Mouse (Mus musculus) Patski (cell line): ENCODE data around the gene Olfr373. TPM values are rescaled to one million over a fixed set of nuclear protein-coding genes. Genes with fewer than 3 reads are reported as not detected.

Experiments
- ATAC-seq: fragments of 100-300 bp; one replicate; pipeline ENCODE4 v1.8.0; 2021
- CTCF ChIA-PET: fragments of 350-600 bp; sonication (Branson Sonifier 250); formaldehyde crosslinking; loops from one replicate; lab custom pipeline; 2022; ENCODE audit warnings: inconsistent platforms; lab: Charles Lee
- POLR2A ChIA-PET: fragments of 350-600 bp; sonication (Branson Sonifier 250); formaldehyde crosslinking; loops from one replicate; lab custom pipeline; 2022; ENCODE audit warnings: antibody characterized with exemption, inconsistent platforms; lab: Charles Lee
- DNase-seq: peaks from one replicate; pipeline ENCODE4 v3.0.0-alpha.2; 2011; ENCODE audit warnings: low read depth, low spot score
- H3K27me3 ChIP-seq: fragments of 371-371 bp; one replicate; pipeline ENCODE4 v1.5.1; 2021
- CTCF ChIP-seq: fragments of 100-300 bp; IDR thresholded peaks from one replicate; pipeline ENCODE4 v1.5.1; 2021
- in situ Hi-C: fragments of 300-500 bp; cut with MboI; formaldehyde crosslinking; loops from 3 replicates; pipeline ENCODE4 v1.11.1; 2018; ENCODE audit warnings: low pct_unique_long_range_greater_than_20kb, mixed read lengths
- polyA plus RNA-seq: library from polyadenylated mRNA; unstranded; gene quantifications from one replicate; pipeline ENCODE4 v1.2.3, GENCODE M21; 2021

Gene Olfr373
- polyA plus RNA-seq, 1 experiment from 2014 or later: 0.01 TPM

- no peak for TF ChIP-seq CTCF
- ChIA-PET CTCF (no interaction called here), POLR2A (interaction anchor here (5.5 kb wide), 1 partner anchor 8 kb away, joined by 30 read pairs; the partner anchor contains the start of gene Tpm4)
- ATAC-seq (no peak), DNase-seq (no peak)
- in situ Hi-C loops: loop anchor here (25.0 kb wide), 1 partner anchor 857 kb away; no protein-coding TSS in a partner anchor
- H3K27me3 ChIP-seq: no peaks in the 10 kb centered on the region
Observed at GRCm38 (mm10) chr8:72144345-72144975, 61.5 kb downstream of the Olfr373 start.

GRCm38 (mm10) chr8:72145511-72145910 is 62.5 kb downstream of the Olfr373 start:
- no peaks in the 10 kb centered on the region for H3K27me3 ChIP-seq
- DNase-seq: no peak
- CTCF ChIA-PET: interaction anchor here (1.3 kb wide), 1 partner anchor 10 kb away, joined by 7 read pairs; no protein-coding TSS in a partner anchor
- no peak for TF ChIP-seq CTCF
- peak; percentile 61 for ATAC-seq
- POLR2A ChIA-PET: interaction anchor here (0.5 to 5.5 kb wide), 2 partner anchors 9 to 419 kb away, joined by 7 to 30 read pairs; partner anchors contain the start of gene Tpm4
- in situ Hi-C loops: loop anchor here (25.0 kb wide), 1 partner anchor 858 kb away; no protein-coding TSS in a partner anchor

GRCm38 (mm10) chr8:72146056-72146455 is 63.1 kb downstream of the Olfr373 start:
- DNase-seq: no peak
- no peaks in the 10 kb centered on the region for H3K27me3 ChIP-seq
- in situ Hi-C loops: loop anchor here (25.0 kb wide), 1 partner anchor 859 kb away; no protein-coding TSS in a partner anchor
- TF ChIP-seq CTCF: no peak
- peak; percentile 42 for ATAC-seq
- POLR2A ChIA-PET: interaction anchor here (0.5 to 5.5 kb wide), 2 partner anchors 10 to 418 kb away, joined by 7 to 30 read pairs; partner anchors contain the start of gene Tpm4
- CTCF ChIA-PET: interaction anchor here (1.3 kb wide), 1 partner anchor 9 kb away, joined by 7 read pairs; no protein-coding TSS in a partner anchor

GRCm38 (mm10) chr8:72146556-72146955 is 63.6 kb downstream of the Olfr373 start:
- ChIA-PET POLR2A (interaction anchor here (0.6 to 5.5 kb wide), 2 partner anchors 10 kb away, joined by 3 to 30 read pairs; partner anchors contain the start of gene Tpm4), CTCF (interaction anchor here (1.3 kb wide), 1 partner anchor 9 kb away, joined by 7 read pairs; no protein-coding TSS in a partner anchor)
- DNase-seq (no peak), ATAC-seq (no peak)
- TF ChIP-seq CTCF: no peak
- H3K27me3 ChIP-seq: no peaks in the 10 kb centered on the region
- in situ Hi-C loops: loop anchor here (25.0 kb wide), 1 partner anchor 859 kb away; no protein-coding TSS in a partner anchor

- in situ Hi-C loops: loop anchor here (25.0 kb wide), 1 partner anchor 860 kb away; no protein-coding TSS in a partner anchor
- no peaks in the 10 kb centered on the region for H3K27me3 ChIP-seq
- POLR2A ChIA-PET: interaction anchor here (5.5 kb wide), 1 partner anchor 11 kb away, joined by 30 read pairs; the partner anchor contains the start of gene Tpm4
- ATAC-seq (peak; percentile 37), DNase-seq (no peak)
- TF ChIP-seq CTCF: no peak
- CTCF ChIA-PET: interaction anchor here (1.5 kb wide), 1 partner anchor 11 kb away, joined by 7 read pairs; no protein-coding TSS in a partner anchor
Observed at GRCm38 (mm10) chr8:72147266-72147665, 64.3 kb downstream of the Olfr373 start.

GRCm38 (mm10) chr8:72149056-72149455 is 66.1 kb downstream of the Olfr373 start:
- in situ Hi-C loops: loop anchor here (25.0 kb wide), 1 partner anchor 862 kb away; no protein-coding TSS in a partner anchor
- no peak for TF ChIP-seq CTCF
- DNase-seq (no peak), ATAC-seq (no peak)
- POLR2A ChIA-PET: interaction anchor here (5.5 kb wide), 1 partner anchor 13 kb away, joined by 30 read pairs; the partner anchor contains the start of gene Tpm4
- no peaks in the 10 kb centered on the region for H3K27me3 ChIP-seq
- CTCF ChIA-PET: no interaction called here

- no peaks in the 10 kb centered on the region for H3K27me3 ChIP-seq
- POLR2A ChIA-PET: interaction anchor here (1.2 kb wide), 1 partner anchor 10 kb away, joined by 3 read pairs; no protein-coding TSS in a partner anchor
- CTCF ChIA-PET: no interaction called here
Observed at GRCm38 (mm10) chr8:72151418-72152078, 68.6 kb downstream of the Olfr373 start.

More at GRCm38 (mm10) chr8:72151418-72152078, 68.6 kb downstream of the Olfr373 start:
- in situ Hi-C loops: no loop called here
- ATAC-seq (no peak), DNase-seq (no peak)
- no peak for TF ChIP-seq CTCF

Other genes starting within 250 kb of the Olfr373 start
- gene Zfp709, start 201.2 kb upstream of the Olfr373 start, polyA plus RNA-seq: 0.99 TPM
- 3.0 TPM for gene Zfp882, start 174.6 kb upstream of the Olfr373 start, polyA plus RNA-seq
- gene Zfp617, start 174.5 kb upstream of the Olfr373 start, polyA plus RNA-seq: 26.0 TPM
- 13.3 TPM for gene Zfp961, start 132.1 kb upstream of the Olfr373 start, polyA plus RNA-seq
- not detected for gene Cyp4f18, start 73.6 kb upstream of the Olfr373 start, polyA plus RNA-seq
- not detected for gene Olfr372, start 42.0 kb upstream of the Olfr373 start, polyA plus RNA-seq
- 0.01 TPM for gene Olfr374, start 23.9 kb downstream of the Olfr373 start, polyA plus RNA-seq
- gene Tpm4, start 51.8 kb downstream of the Olfr373 start, polyA plus RNA-seq: 660 TPM
- 111 TPM for gene Rab8a, start 78.0 kb downstream of the Olfr373 start, polyA plus RNA-seq
- 0.05 TPM for gene Hsh2d, start 106.5 kb downstream of the Olfr373 start, polyA plus RNA-seq
- gene Cib3, start 129.7 kb downstream of the Olfr373 start, polyA plus RNA-seq: not detected
- not detected for gene Gm11034, start 130.5 kb downstream of the Olfr373 start, polyA plus RNA-seq
- gene Fam32a, start 136.6 kb downstream of the Olfr373 start, polyA plus RNA-seq: 90.2 TPM
- 93.1 TPM for gene Ap1m1, start 156.8 kb downstream of the Olfr373 start, polyA plus RNA-seq
- 28.0 TPM for gene Gm10282, start 222.1 kb downstream of the Olfr373 start, polyA plus RNA-seq
- 6.7 TPM for gene Klf2, start 235.9 kb downstream of the Olfr373 start, polyA plus RNA-seq